Mouse (Mus musculus) embryonic facial prominence, embryonic 14.5 days (tissue): ENCODE results near the gene Rps27. TPM values are rescaled to one million over a fixed set of nuclear protein-coding genes. Genes with fewer than 3 reads are reported as not detected.
A peak's percentile ranks its signal among the peaks of the same experiment; 100 is the strongest.

Experiments used
- ATAC-seq: fragments of 200-750 bp; cut with Nextera tagmentation; 2 replicates; pipeline ENCODE4 v1.8.0; 2017; ENCODE audit warnings: low read depth, moderate number of reproducible peaks, moderate TSS enrichment
- DNase-seq: peaks from one replicate; pipeline ENCODE4 v3.0.0-alpha.2; 2015; ENCODE audit warnings: low spot score
- H3K27ac ChIP-seq: fragments of 300-500 bp; sonication (generic); replicated peaks from 2 replicates; pipeline ENCODE4 v1.5.1; 2014; ENCODE audit warnings: low read depth, mild to moderate bottlenecking, low read length, moderate library complexity
- H3K27me3 ChIP-seq: fragments of 300-500 bp; sonication (generic); replicated peaks from 2 replicates; pipeline ENCODE4 v1.6.1; 2014; ENCODE audit warnings: low read length; ENCODE audit not compliant: control insufficient read depth, insufficient read depth
- H3K36me3 ChIP-seq: fragments of 300-500 bp; sonication (generic); 2 replicates; pipeline ENCODE4 v1.6.1; 2014; ENCODE audit warnings: low read length, mixed read lengths; ENCODE audit not compliant: control insufficient read depth, insufficient read depth
- H3K4me1 ChIP-seq: fragments of 300-500 bp; sonication (generic); 2 replicates; pipeline ENCODE4 v1.6.1; 2014; ENCODE audit warnings: antibody characterized with exemption, low read length; ENCODE audit not compliant: control insufficient read depth, insufficient read depth
- H3K4me2 ChIP-seq: fragments of 300-500 bp; sonication (generic); 2 replicates; pipeline ENCODE4 v1.6.1; 2014; ENCODE audit warnings: low read depth, mild to moderate bottlenecking, low read length, moderate library complexity, mixed read lengths
- H3K4me3 ChIP-seq: fragments of 300-500 bp; sonication (generic); 2 replicates; pipeline ENCODE4 v1.5.1; 2014; ENCODE audit warnings: low read depth, mild to moderate bottlenecking, low read length
- H3K9ac ChIP-seq: fragments of 300-500 bp; sonication (generic); 2 replicates; pipeline ENCODE4 v1.6.1; 2014; ENCODE audit warnings: low read depth, mild to moderate bottlenecking, low read length, moderate library complexity, mixed read lengths
- H3K9me3 ChIP-seq: fragments of 300-500 bp; sonication (generic); 2 replicates; pipeline ENCODE4 v1.6.1; 2016; ENCODE audit warnings: low read length; ENCODE audit not compliant: control insufficient read depth
- WGBS: fragments of 180-500 bp; shearing (Covaris S2); extraction: QIAGEN DNeasy Blood & Tissue Kit; methylation state at CpG from one replicate; pipeline ENCODE4 v1.1.7; 2014; 5-methylcytosine and 5-hydroxymethylcytosine counted together
- polyA plus RNA-seq: library from polyadenylated mRNA; unstranded; fragments of >200 nt; fragmentation: Nextera tagmentation; extraction: Ambion mirVana; gene quantifications from 2 replicates; pipeline ENCODE4 v1.2.1, GENCODE M21; 2014

Gene Rps27
- polyA plus RNA-seq, 1 experiment from 2014 or later = 2,268 TPM

DNA sequence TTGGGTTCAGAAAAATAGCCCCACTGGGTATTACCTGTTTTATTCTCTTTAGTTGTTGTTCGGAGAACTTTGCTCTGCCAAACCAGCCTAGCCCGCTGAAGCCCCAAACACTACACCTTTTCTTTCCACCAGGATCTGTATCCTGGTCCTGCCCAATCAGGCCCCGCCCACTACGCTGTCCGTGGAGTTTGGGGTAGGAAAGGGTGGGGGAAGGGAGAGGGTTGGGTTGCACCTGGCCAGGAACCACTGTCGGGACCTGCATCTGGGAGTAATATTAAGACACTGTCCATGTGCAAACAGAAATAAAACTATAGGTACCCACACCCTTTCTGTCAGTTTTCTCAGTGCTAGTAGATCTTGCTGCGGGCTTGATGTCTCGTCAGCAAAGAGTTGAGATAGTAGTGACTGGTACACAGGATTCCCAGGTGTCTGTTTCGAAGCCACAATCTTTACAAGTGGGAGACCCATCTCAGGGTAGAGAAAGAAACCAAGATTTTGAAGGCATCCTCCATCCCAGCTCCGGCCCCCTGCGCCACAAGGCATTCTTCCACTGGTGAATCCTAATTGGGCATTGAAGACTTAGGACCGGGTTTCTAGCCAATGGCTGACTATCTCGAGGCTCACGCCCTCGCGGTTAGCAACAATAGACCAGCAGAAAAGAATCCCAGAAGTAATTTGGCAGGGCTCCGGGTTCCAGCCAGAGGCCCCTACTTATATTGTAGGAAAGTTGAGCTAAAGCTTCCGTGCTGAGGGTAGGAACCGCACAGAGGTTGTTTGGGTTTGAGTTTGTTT lies 29.7 kb upstream of the Rps27 start, which contains the start of gene Creb3l4:
Gene Creb3l4 (minus strand): TSS at position 529 of the 792 bp plus-strand sequence.
- Histone ChIP-seq H3K4me1 (peaks cover 13% of the 10 kb centered on the region), H3K9ac (peak within 1 kb of the TSS; percentile 54), H3K27ac (peak within 1 kb of the TSS; percentile 88), H3K36me3 (no peaks in the 10 kb centered on the region), H3K4me3 (peak within 1 kb of the TSS; percentile 33), H3K9me3 (no peaks in the 10 kb centered on the region), H3K4me2 (peak within 1 kb of the TSS; percentile 66), H3K27me3 (no peaks in the 10 kb centered on the region)
- 4% methylated on average over 19 of the region's 19 CpGs for WGBS
- DNase-seq (peak; percentile 95), ATAC-seq (peak; percentile 79)

DNA sequence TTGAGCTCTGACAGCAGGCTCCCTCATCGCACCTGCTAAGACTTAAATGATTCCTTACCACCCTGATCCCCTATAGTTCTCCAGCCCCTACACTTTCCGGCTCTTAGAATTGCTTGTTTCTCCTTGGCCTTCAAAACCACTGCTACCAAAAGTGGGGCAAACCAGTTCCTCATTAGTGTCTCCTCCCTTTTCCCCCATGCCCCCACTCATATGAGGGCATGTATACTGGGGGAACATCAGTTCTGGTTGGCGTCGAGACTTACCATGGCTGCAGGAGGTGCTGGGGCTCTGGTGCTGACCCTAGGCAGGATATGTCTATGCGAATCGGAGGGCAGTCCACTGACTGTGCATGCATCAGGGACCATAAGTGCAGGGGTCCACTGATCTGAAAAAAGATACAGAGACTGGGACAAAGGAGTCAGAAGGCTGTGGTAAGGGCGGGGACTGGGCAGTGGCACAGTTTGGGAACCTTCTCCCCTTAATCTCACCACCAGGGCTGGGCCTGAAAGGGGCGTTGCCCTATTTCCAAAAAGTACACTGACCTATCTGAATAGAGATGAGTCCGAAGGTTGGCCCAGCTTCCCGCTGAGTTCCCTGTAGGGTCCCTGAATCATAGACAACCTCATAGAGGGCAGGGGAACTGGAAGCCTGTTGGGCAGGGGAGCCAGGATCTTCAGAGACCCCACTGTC lies 28.4 kb upstream of the Rps27 start:
- DNase-seq (no peak), ATAC-seq (no peak)
- no peak overlapping the region for H3K27ac ChIP-seq
- H3K4me1 ChIP-seq = peaks cover 13% of the 10 kb centered on the region
- no peak overlapping the region for H3K4me3 ChIP-seq
- no peaks in the 10 kb centered on the region for H3K27me3 ChIP-seq
- H3K4me2 ChIP-seq = no peak overlapping the region
- peaks cover 3% of the 10 kb centered on the region; the same call in 1 of the 2 replicates for H3K36me3 ChIP-seq
- 84% methylated on average over 10 of the region's 10 CpGs for WGBS
- H3K9me3 ChIP-seq = no peaks in the 10 kb centered on the region
- no peak overlapping the region for H3K9ac ChIP-seq

DNA sequence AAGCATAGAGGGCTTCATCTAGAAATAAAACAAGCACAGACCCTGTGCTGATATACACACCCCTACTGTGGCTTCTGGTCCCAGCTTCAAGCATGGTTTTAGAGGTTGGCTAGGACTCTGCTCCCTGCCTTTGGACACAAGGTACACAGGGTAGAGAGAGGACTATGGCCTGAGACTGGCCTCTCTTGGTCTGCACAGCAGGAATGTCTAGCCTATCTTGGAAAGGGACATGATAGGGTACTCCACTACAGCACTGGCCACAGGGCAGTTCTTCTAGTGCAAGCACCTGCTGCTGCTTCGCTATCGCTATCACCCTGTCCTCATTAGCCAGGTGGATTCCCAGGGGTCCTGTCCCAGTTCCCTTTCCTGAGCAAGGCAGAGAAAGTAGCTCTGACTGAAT lies 27.8 kb upstream of the Rps27 start:
- H3K9ac ChIP-seq = no peak overlapping the region
- DNase-seq (no peak), ATAC-seq (no peak)
- no peak overlapping the region for H3K4me3 ChIP-seq
- H3K27me3 ChIP-seq = no peaks in the 10 kb centered on the region
- H3K36me3 ChIP-seq = peaks cover 7% of the 10 kb centered on the region; the same call in 1 of the 2 replicates
- no peaks in the 10 kb centered on the region for H3K9me3 ChIP-seq
- H3K27ac ChIP-seq = no peak overlapping the region
- 85% methylated on average over 2 of the region's 2 CpGs for WGBS
- no peak overlapping the region for H3K4me2 ChIP-seq
- H3K4me1 ChIP-seq = peaks cover 13% of the 10 kb centered on the region

DNA sequence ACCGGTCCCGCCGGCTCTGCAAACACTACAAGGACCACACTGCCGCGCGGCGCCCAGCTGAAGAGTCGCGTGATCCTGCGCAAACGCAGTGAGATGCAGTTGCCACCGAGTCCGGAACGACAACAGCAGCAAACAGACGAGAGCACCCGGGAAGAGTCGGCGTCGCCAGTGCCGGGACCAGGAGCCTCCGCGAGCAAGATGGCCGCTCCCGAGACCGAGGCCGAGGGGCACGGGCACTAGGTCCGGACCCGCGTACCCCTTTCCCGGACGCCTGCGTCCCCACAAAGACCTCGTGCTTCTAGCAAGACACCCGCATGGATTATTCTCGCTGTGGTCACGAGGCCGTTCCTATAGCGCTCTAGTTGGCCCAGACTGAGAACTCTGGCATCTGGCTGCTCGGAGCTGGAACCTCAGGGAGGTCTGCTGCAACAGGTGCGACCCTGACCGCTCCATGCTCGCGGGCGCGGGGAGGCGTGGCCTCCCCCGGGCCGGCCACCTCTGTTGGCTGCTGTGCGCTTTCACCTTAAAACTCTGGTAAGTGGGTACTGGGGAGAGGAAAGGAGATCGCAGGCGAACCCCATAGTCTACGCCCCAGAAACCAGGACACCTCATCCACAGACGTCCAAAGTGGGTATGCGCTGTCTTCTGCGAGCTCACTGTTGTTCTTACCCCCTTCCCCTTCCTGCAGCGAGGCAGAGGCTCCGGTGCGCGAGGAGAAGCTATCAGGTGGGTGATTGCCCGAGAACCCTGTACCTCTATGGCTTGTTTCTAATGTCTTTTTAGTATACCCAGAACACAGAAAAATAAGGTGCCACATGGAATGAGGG lies 18.3 kb upstream of the Rps27 start, which contains the start of gene Jtb:
Gene Jtb (plus strand): TSS at position 91 of the 827 bp plus-strand sequence.
- no peaks in the 10 kb centered on the region for H3K4me1 ChIP-seq
- H3K9ac ChIP-seq = peak within 1 kb of the TSS; percentile 84
- H3K4me2 ChIP-seq = peak within 1 kb of the TSS; percentile 83
- no peaks in the 10 kb centered on the region for H3K9me3 ChIP-seq
- H3K27ac ChIP-seq = peak within 1 kb of the TSS; percentile 92
- WGBS = 1% methylated on average over 52 of the region's 61 CpGs
- DNase-seq (peak; percentile 97), ATAC-seq (peak; percentile 98)
- peaks cover 31% of the 10 kb centered on the region for H3K36me3 ChIP-seq
- peak within 1 kb of the TSS; percentile 75 for H3K4me3 ChIP-seq
- no peaks in the 10 kb centered on the region for H3K27me3 ChIP-seq

DNA sequence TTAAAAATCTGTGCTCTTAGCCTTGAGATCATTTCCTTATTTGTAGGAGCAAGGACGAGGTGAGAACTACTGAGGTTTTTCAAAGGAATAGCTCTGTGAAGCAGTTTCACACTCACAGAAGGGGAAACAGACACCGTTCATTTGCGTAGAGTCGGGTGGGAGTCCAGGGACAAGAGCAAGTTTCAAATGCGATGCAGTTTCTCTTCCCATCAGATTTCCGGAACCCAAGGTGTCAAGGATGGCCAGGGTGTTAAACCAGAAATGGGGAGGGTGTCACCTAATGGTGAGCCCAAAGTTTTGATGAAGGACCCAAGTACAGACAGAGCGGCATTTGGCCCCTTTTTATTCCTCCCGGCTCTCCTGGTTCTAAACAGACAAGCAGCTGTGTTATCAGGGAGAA lies 17.6 kb upstream of the Rps27 start:
- ATAC-seq = no peak
- peak overlapping the region; percentile 83 for H3K4me2 ChIP-seq
- WGBS = 16% methylated on average over 8 of the region's 8 CpGs

DNA sequence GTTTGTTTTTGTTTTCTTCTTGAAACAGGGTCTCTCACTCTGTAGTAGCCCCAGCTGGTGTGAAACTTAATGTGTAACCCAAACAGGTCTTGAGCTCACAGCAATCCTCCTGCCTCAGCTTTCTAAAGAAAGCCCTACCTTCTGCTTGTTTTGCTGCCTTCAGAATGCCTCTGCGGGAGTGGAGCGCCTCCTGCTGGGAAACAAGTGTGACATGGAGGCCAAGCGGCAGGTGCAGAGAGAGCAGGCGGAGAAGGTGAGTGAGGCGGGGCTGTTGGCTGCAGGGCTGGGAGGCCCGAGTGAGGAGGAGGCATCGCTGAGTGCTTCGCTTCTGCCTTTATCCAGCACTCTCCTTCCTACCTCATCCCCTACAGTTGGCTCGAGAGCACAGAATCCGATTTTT lies 10.9 kb upstream of the Rps27 start:
- Histone ChIP-seq H3K4me1 (peaks cover 15% of the 10 kb centered on the region), H3K36me3 (peaks cover 29% of the 10 kb centered on the region), H3K4me3 (no peak overlapping the region), H3K27ac (no peak overlapping the region), H3K9me3 (no peaks in the 10 kb centered on the region), H3K4me2 (no peak overlapping the region), H3K9ac (no peak overlapping the region), H3K27me3 (no peaks in the 10 kb centered on the region)
- ATAC-seq (no peak), DNase-seq (no peak)
- 86% methylated on average over 10 of the region's 10 CpGs for WGBS

More for the DNA sequence above, 17.6 kb upstream of the Rps27 start:
- DNase-seq = no peak
- Histone ChIP-seq H3K9me3 (no peaks in the 10 kb centered on the region), H3K4me3 (peak overlapping the region; percentile 75), H3K27ac (peak overlapping the region; percentile 92; the same call in 1 of the 2 replicates), H3K4me1 (no peaks in the 10 kb centered on the region), H3K36me3 (peaks cover 26% of the 10 kb centered on the region), H3K27me3 (no peaks in the 10 kb centered on the region), H3K9ac (peak overlapping the region; percentile 84)

DNA sequence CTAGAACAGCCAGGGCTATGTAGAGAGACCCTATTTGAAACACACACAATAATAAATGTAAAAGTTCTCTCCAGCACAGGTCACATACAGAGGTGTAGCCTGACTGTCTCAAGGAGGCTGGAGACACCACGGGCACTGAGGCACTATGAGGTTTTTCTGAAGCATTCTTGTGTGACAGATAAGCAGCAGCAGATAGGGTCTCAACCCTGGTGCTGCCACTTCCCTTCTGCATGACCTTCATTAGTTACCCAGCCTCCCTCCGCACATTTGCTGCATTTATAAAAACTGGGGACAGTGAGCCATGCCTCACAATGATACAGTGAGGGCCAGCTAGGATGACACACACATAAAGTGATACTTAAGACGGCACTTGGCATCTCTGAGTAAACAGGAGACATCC lies 9.5 kb upstream of the Rps27 start:
- peaks cover 29% of the 10 kb centered on the region for H3K36me3 ChIP-seq
- H3K4me3 ChIP-seq = no peak overlapping the region
- no peak overlapping the region for H3K9ac ChIP-seq
- peaks cover 15% of the 10 kb centered on the region for H3K4me1 ChIP-seq
- H3K9me3 ChIP-seq = no peaks in the 10 kb centered on the region
- 75% methylated on average over 3 of the region's 3 CpGs for WGBS
- ATAC-seq (no peak), DNase-seq (no peak)
- H3K27ac ChIP-seq = no peak overlapping the region
- H3K4me2 ChIP-seq = no peak overlapping the region
- no peaks in the 10 kb centered on the region for H3K27me3 ChIP-seq

DNA sequence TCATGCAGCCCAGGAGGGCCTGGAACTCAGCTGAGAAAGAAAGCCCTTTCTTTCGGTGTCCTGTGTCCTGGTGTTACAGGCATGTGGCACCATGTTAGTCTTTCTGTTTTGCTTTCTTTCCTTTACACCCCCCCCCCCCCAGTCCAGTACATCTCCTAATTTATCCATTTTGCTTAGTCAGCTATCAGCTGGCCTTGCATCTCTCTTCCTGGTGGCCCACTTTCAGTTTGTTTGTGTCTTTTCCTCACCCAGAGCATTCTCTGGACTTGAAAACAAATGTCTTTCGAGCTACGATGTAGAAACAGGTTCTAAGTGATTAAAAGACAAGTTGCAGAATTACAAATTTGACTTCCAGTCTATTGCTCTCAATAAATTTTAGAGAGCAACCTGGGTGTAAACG lies 9.0 kb upstream of the Rps27 start:
- no peak overlapping the region for H3K4me3 ChIP-seq
- no peak overlapping the region for H3K9ac ChIP-seq
- 89% methylated on average over 4 of the region's 4 CpGs for WGBS
- no peaks in the 10 kb centered on the region for H3K27me3 ChIP-seq
- 0 out of 2 replicates have a peak overlapping the region, but pooled peaks have one; percentile 63 for H3K4me2 ChIP-seq
- no peak overlapping the region for H3K27ac ChIP-seq
- no peak for DNase-seq
- peaks cover 29% of the 10 kb centered on the region for H3K36me3 ChIP-seq
- ATAC-seq = no peak
- no peaks in the 10 kb centered on the region for H3K9me3 ChIP-seq
- H3K4me1 ChIP-seq = peaks cover 15% of the 10 kb centered on the region
